Mouse (Mus musculus) ZHBTc4 (cell line): Measurements from ENCODE around the gene Tmco4.
A peak's percentile ranks its signal among the peaks of the same experiment; 100 is the strongest.

Source experiments
- DNase-seq: peaks from one replicate; pipeline ENCODE4 v3.0.0-alpha.2; 2011; ENCODE audit warnings: low read depth, low spot score

Gene Tmco4

DNA sequence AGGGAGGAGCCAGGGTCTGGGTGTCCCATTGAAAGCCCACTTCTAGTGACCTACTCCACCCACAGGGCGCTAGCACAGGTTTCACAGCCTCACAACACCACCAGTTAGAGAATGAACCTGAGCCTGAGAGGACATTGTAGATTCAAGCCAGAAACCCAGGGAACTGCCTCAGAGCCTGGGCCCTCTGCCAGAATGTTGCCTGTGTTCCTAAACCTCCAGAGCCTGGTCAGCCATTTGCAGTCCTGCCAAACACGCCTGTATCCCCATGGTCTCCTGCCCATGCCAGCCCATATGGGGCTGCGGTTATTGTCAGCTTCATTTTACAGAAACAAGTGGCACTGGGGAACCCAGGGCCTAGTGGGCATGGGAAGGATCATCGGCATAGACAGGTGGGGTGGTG, 82.6 kb downstream of the Tmco4 start:
- DNase-seq, result no peak

DNA sequence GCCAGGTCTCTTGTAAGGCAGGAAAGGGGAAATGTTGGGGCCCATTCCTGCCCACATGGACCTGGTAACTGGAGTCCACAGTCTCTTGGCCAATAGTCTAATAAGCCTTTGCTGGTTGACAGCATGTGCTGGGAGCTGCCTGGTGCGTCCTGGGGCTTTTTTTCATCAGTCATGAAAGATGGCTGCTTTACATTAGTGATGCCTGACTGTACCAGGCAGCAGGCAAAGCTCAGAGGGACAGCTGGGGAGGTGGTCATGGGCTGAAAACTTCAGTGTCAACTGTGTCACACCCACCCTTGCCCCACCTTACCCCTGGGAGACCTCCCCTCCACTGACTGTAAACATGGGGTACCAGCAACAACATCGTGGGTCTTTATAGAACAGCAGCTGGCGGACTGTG, 83.1 kb downstream of the Tmco4 start:
- no peak for DNase-seq

DNA sequence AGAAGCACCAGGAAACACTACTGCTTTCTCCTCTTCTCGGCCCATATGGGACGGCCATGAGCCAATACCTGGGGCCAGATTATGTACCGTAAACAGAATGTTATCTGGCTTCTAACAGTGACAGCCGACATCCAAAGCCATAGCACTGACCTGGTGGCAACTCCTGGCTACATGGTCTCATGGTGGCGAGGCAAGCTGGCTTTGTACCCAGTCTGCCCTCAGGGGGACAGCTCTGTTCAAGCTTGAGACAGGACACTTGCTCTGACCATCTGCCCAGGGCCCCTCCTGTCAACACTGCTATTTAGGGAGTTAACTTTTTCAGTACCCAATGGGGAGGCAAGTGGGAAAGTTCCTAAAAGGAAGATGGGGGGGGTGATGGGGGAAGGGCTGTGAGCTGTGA, 84.6 kb downstream of the Tmco4 start:
- DNase-seq, result no peak

DNA sequence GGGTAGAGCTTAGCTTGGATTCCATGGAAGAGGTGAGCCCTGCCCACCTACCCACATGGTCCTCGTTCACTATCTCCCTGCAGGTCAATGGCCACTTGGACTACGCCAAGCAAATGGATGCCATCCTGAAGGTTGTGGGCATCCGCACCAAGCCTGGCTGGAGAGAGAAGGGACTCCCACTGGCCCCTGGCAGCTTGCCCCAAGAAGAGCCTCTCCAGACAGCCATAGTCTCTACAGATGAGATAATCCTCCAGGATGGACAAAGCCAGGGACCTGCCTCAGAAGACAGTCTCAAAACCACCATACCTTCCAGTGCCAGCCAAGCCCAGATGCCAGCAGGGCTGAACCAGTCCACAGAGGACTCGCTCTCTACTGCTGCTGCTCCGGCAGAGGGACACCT, 85.3 kb downstream of the Tmco4 start:
- DNase-seq, result no peak

DNA sequence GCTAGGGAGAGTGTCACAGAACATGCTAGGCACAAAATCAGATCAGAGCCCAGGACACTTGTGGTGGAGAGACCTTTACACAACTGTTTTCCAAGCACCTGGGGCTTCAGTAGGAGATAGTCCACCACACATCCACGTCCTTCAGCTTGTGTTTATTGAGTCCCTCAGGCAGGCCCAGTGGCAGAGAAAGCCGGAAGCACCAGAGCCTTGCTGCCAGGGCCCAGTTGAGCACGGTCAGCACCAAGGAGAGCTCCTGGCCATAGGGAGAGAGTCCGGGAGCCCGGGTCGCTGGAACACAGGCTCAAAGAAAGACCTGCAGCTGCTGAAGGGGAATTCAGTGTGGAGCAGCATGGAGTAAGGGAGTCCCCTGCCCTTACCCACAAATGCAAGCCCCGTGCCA, 86.9 kb downstream of the Tmco4 start:
- DNase-seq, result peak; percentile 69

DNA sequence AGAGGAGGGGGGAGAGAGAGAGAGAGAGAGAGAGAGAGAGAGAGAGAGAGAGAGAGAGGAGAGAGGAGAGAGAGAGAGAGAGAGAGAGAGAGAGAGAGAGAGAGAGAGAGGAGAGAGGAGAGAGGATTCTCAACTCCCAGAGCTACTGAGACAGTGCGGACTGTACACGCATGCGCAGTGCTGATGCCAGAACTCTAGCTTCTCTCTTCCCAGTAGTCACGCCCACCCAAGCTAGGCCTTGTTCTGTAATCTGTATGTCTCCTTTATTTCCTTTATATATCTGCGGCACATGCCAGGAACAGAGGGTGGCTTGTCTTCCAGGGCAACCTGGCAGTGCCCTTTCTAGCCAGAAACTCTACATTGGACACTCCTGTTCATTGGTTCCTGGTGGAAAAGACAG, 92.1 kb downstream of the Tmco4 start:
- DNase-seq, result peak; percentile 60

DNA sequence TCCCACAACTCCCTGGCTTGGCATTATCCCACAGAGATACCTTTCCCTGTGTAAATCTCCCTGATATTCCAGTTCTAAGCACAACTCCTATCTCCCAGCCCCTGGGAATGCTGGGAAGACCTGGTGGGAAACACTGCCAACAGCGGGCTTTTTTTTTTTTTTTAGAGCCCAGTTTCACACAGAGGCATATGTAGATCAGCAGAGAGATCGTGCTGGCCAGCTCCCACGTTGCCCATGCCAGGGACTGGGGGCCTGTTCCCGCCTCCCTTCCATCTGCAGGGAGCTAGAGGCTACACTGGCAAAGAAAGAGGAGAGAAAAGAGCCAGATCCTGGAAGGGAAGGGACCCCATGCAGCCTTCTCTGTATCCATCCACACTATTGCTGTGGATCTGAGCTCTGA, 95.6 kb downstream of the Tmco4 start:
- no peak for DNase-seq

DNA sequence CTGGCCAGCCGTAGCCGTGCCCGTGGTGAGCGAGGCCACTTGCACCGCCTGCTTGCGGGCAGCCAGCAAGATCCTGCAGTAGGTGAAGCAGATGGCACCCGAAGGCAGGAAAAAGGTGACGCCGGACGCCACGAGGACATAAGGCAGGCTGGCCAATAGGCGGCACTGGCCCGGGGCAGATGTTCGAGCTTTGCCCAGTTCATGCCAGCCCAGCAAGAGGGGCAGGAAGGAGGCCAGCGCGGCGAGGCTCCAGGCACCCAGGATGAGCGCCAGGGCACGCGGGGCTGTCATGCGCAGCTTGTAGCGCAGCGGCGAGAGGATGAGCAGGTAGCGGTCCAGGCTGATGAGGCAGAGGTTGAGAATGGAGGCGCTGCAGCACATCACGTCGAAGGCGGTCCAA, 101.4 kb downstream of the Tmco4 start:
- DNase-seq, result no peak

DNA sequence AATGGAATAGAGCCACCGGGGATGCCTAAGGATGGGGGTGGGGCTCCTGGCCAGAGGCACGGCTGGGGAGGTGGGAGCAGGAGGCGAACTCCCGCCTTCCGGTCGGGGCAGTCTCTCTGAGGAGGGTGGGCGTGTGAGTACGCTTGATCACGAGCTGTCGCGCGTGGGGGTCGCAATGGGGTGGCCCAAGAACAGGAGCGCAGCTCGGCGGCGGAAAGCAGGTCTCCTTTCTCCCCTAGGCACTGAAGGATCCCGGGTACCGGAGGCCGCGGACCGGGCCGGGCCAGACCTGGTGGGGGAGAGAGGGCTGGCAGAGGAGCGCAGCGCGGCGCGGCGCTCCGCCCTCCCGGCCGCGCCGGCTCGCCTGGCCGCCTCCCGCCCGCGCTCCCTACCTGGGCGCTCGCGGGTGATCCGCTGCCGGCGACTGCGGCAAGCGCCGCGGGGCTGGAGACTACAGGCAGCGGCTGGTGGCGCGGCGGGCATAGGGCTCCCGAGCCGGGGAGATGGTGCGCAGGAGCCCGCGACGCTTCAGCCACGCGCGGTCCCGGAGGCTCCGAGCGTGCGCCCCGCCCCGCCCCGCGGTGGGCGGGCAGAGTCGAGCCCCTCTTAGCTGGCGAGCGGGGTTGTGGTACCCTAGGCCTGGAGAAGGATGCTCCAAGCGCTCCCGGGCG, 102.5 kb downstream of the Tmco4 start, which contains the start of gene Htr6:
Gene Htr6, minus strand, starts transcription at position 530 of the 671 bp plus-strand sequence.
- peak; percentile 57 for DNase-seq

DNA sequence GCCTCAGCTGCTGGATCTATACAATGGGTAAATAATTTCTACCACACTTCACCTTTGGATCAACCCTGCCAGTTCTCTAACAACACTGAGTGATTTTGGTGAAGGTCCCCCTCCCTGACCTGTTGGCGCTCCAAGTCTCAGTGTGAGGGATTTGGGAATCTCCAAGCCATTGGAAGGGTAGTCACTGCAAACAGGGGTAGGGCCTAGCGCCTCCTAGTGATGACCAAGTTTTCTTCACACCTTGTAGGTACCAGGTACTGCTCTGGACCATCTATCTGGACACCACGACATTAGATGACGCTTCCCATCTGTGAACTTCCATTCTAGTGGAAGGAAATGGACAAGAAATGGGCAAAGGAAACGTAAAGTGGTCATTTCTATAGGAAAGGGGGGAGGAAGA, 103.2 kb downstream of the Tmco4 start:
- DNase-seq, result peak; percentile 65

DNA sequence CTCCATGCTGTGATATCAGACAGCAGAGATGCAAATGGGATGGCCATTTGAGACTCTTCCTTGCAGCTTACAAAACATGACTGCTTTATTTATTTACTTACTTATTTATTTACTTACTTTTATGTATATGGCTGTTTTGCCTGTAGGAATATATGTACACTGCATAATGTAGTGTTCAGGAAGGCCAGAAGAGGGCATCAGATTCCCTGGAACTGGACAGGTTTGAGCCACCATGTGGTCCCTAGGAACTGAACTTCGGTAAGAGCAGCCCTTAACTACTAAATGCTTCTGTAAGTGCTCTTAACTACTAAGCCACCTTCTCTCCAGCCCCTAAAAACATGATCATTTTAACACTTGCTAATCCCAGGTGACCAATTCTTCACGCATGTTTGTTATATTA, 105.6 kb downstream of the Tmco4 start:
- peak; percentile 68 for DNase-seq

DNA sequence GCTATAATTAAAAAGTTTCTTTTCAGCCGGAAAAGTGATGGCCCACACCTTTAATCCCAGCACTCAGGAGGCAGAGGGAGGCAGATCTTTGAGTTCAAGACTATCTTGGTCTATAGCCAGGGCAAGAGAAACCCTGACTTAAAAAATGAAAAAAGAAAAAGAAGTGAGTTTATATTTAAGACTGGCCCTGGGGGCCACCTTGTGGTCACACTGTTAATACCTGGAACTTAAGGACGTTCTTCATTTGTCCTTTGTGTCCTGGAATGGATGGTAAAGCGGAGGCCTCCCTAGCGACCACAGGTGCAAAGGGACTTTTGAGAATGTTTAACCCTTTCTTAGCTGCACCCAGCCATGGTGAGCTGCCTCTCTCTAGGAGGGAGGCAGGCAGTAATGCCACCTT, 106.0 kb downstream of the Tmco4 start:
- DNase-seq, result no peak

DNA sequence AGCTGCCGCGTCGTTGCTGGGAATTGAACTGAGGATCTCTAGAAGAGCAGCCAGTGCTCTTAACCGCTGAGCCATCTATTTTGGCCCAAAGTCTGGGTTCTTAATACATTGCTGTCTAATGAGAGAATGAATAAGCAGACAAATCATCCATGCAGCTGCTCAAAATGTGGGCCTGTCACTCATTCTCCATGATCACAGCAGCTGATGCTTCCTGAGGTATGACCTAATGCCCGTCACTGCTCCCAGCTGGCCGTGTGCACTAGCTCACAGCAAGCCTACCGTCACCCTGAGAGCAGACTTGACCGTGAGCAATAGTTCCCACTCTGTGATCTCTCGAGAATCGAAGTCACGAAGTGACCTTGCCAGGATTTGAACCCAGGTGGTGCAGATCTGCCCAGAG, 106.8 kb downstream of the Tmco4 start:
- DNase-seq, result no peak

DNA sequence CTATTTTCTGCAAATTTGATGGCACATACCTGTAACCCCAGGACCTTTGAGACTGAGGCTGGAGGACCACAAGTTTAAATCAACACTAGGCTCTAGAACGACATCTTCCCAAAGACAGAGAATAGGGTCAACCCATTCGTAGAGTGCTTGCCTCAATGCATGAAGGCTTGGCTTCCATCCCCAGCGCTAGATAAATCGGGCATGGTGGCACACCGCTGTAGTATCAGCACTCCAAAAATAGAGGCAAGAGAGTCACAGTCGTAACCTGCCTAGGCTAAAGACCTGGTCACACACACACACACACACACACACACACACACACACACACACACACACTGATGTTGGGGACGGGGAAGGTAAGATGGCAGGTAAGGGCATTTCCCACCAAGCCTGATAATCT, 107.6 kb downstream of the Tmco4 start:
- no peak for DNase-seq

DNA sequence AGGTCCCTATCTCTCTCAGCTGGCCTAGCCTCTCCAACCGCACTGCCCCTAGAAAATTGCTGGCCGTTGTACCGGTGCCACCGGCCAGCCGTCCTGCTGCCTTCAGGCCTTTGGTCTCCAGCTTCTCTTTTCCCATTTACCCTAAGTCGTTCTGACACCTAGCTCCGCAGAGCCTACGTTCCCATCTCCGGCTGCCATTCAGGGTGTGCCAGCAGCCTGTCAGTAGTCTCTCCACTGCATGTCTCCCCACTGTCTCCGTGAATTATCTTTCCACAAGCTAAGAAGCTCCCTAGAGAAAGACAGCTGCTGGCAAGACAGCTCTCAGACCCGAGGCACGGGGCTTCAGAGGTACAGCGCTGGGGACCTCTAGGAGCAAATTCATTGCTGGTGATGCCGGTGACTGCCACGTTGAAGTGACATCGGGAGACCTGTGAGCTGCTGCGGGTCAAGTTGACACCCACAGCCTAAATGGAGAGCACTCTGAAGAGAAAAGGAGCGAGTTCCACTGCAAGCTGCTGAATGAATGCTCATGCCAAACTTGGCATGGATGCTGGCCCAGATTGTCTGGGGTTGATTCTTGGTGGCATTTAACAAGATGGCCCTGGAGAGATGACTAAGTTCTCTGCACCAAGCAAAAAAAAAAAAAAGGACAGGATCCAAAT, 108.7 kb downstream of the Tmco4 start:
- DNase-seq, result no peak

DNA sequence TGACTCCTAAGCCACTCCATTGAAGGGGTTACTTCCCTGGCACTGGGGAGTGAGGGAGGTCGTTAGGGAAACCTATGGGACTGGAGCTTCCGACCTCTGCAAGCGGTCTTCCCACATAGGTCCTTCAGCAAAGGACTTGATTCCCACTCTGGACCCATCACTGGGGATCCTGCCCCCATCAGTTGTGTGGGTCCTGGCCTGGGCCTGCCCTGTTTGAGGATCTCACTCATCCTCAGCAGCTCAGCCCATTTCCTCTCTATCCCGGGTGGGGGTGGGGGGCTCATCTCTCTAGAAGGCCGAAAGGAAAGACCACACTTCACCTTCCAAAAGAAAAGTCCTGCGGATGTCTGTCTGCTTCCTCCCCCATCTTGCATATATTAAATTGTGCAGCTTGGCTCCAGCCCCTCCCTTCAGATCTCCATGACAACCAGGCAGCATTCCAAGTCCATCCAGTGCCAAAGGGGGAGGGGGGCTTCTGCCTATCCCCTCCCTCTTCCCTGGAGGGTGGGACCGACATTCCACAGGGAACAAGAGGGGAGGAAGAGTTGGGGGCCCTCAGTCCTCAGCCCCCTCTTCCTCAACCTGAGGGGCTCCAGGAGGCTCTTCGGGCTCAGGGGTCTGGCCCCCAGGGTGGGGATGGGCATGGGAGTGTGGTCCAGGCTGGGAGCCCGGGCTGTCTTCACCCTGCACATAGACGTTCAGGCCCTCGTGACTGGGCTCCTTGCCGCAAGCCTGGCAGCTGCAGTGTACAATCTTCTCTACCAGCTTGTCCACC, 110.3 kb downstream of the Tmco4 start:
- DNase-seq, result no peak

DNA sequence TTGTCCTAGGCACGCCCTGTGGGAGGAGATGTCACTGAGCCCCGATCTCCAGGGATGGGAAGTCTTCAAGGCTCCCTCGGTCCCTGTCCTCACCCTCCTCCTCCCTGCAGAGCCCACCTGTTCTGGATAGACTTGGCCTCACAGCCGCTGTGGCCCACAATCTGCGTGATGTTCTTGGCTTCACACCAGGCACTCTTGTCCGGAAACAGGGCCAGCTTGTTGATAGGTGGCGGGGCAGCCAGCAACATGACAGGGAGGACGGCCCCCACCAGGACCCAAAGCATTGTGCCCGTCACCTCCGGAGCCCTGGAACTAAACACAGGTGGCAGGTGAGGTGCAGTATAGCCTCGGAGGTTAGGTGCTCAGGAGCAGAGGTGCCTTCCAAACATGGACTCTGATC, 112.6 kb downstream of the Tmco4 start:
- no peak for DNase-seq

DNA sequence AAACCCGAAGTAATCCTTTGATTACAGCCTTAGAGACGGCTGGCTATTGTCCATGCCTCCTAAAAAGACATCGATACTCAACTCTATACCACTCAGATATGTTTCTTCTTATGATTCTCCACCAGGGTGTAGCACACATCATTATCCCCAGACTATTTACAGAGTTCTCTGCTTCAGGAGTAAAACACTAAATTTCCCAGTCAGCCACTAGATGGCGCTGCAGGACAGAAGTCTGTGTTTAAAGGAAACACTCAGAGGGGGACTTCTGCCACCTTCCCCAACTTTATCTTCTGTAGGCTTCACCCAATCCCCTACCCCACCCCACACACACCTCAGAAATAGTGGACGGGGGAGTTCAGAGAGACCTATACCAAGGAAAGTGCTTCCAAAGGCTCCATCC, 113.3 kb downstream of the Tmco4 start:
- DNase-seq, result peak; percentile 87

DNA sequence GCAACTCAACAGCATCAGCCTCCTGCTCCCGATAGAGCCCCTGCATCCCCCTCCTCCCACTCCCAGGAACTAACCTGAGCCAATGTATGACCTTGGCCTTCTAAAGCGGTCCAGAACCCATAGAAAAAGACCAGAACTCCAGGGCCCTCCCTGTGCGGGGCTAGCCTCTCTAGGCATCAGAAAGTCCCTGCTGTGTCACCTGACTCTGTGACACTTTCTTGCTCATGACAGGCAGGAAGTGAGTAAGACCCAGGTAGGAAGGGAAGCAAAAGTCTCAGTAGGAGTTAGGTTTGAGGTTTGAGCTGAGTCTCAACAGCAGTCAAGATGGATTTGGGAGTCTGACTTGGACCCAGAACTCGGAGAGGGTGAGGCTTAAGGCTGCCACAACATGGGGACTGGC, 114.3 kb downstream of the Tmco4 start:
- DNase-seq, result no peak

DNA sequence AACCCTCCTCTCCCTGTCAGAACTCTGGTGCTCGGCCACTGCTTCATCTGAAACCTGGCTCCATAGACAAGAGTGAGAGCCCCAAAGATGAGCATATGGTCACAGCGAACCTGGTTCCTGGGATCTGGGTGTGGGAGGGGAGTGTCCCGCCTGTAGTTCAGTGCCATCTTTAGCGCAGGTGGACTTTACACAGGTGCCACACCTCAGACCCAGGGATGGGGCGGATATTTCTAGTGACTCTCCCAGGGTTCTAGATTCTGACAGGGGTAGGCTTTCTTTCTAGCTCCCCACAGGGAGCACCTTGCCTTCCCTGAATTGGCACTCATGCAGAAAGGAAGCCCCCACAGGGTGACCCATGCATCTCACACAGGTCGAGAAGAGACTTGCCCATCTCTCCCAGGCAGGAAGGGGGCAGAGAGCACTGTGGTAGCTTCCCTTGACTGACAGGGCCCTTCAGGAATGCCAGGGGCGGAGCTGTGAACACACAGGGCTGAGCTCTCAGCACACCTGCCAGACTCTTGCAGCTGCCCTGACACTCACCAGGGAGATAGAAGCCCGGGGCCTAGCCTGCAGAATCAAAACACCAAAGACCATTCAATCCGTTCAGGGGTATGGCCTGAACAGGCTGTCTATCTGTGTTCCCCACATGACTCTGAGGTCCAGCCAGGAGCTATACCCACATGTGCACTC, 116.4 kb downstream of the Tmco4 start:
- DNase-seq, result peak; percentile 38

DNA sequence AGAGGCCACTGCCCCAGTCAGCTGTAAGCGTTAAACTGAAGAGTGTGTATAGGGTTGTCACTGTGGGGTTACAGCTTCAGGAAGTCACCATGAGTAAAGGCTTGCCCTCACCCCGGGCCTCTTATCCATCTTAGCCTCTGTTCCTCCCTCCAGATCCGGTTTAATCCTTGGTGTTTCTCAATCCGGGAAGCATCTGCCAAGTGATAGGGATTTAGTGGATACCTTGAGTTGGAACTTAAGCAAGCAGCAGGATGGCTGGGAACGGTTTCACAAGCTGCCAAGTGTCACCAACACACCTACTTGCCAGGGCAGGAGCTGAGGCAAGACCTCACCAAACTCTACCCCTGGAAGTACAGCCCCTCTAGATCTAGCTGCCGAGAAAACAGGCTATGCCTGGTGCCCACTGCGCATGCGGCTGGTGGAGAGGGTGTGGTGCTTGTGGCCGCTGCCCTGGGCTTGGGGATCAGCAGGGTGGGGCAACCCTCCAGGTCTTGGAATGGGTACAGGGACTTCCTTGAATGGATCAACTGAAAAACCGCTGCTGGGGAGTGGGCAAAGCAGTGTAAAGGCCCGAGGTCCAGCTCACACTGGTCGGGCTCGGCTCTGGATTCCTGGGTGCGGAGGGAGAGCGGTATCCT, 117.7 kb downstream of the Tmco4 start:
- DNase-seq, result peak; percentile 35

DNA sequence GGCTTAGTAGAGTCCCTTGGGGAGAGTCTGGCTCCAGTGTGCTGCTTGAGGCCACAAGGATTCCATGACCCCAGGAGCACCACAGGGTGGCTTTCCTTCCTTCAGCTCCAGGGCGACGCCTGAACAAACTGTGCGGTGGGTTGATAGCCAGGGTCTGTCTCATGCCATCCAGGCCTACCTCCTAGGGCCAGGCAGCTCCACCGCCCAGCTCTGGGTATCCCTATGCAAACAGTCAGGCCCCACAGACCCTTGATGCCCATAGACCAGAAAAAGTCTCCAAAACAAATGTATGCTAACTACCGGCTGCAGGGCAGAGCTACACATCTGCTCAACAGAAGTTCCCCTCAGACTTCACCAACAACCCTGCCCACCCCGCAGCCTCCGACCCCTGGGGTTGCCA, 118.4 kb downstream of the Tmco4 start:
- DNase-seq, result no peak
